Mouse (Mus musculus): ENCODE measurements around the gene Cst12.
A peak's percentile ranks its signal among the peaks of the same experiment; 100 is the strongest.
"Not testable (repeated sequence)": the region's sequence is repeated elsewhere in the genome, so short reads cannot be mapped to it uniquely, and the experiment has no call there.

Gene Cst12

DNA sequence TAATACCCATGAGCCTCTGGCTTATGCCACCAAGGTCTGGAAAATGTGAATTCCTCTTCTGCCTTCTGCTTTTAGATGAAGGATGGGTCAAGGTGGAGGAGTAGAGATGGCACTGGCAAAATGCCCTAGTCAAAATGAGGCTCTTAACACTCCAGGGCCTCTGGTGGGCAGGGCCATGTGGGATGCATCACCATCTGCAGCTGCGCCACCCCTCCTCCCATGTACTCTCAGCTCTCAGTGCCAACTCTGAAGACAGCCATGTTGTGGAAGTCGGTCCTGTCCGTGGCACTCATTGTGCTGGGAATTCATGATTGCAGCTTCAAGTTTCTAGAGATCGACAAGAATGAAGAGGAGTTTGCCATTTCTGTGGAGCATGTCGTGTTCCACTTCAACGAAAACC is at the start of gene Cst12:
Gene Cst12 (plus strand): TSS at position 220 of the 400 bp plus-strand sequence.
- no peak for ATAC-seq (ENCODE audit: insufficient number of reproducible peaks, low FRiP score, low TSS enrichment)

DNA sequence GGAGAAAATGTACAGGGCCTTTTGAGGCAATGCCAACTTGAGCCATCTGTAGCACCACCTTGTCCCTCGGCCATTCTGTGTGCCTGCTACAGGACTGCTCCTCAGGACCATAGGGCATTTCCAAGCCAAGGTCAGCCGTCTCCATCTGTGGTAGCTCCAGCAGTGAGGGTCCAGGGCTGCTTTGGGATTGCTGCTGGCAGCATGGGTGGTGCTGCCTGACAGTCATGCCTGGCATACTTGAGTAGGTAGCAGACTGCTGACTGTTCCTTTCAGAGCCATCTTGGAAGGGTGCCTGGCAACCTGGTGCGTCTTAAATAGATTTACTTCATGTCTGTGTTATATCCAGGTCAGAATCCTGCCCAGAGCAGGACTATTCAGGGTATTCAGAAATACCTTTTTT is 46.2 kb upstream of the Cst12 start:
- ATAC-seq (ENCODE audit: insufficient number of reproducible peaks, low FRiP score, low TSS enrichment) = peak; percentile 97

DNA sequence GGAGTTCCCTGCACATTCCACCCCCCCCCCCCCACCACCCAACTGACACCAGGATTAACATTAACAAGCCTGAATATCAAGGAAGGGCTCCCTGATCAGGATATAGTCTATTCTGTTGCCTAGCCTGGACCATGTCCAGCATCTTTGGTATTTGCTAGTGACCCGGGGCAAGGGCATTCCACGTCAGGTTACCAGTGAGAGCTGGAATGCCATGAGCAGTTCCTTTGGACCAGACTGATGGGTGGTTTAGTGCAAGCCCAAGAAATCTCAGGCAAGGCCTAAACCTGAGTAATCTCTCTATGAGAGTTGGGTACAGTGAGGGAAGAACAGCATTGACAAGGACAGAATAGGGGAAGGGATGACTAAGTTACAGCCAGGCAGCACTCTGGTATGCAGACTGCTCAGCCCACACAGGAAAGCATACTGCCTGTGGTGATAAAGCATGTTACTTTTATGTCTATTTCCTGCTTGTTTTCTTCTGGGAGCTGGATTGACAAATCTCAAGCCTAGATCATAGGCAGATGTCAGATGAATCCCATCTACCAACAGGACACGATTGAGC is 45.2 kb upstream of the Cst12 start:
- ATAC-seq (ENCODE audit: insufficient number of reproducible peaks, low FRiP score, low TSS enrichment) = no peak; the same call in 1 of the 2 replicates

DNA sequence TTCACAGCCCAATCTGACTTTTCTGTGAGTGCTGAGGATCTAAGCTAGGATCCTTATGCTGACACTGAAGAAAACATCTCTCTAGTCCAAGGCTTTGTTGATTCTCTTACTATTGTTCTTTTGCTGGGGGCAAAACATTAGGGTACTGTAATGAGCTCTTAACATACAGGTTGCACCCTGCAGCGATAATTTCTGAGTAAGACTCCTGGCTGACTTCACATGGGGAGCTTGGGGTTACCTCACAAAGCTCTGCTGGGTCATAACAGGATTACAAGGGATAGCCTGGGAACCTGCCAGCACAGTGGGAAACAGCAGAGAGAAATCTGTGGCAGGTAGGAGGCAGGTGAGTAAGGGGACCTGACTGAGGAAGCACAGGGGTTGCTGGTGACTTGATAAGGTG is 39.1 kb upstream of the Cst12 start, which contains the start of gene Cstl1:
Gene Cstl1 (plus strand): TSS at position 301 of the 400 bp plus-strand sequence.
- no peak for ATAC-seq (ENCODE audit: insufficient number of reproducible peaks, low FRiP score, low TSS enrichment)

DNA sequence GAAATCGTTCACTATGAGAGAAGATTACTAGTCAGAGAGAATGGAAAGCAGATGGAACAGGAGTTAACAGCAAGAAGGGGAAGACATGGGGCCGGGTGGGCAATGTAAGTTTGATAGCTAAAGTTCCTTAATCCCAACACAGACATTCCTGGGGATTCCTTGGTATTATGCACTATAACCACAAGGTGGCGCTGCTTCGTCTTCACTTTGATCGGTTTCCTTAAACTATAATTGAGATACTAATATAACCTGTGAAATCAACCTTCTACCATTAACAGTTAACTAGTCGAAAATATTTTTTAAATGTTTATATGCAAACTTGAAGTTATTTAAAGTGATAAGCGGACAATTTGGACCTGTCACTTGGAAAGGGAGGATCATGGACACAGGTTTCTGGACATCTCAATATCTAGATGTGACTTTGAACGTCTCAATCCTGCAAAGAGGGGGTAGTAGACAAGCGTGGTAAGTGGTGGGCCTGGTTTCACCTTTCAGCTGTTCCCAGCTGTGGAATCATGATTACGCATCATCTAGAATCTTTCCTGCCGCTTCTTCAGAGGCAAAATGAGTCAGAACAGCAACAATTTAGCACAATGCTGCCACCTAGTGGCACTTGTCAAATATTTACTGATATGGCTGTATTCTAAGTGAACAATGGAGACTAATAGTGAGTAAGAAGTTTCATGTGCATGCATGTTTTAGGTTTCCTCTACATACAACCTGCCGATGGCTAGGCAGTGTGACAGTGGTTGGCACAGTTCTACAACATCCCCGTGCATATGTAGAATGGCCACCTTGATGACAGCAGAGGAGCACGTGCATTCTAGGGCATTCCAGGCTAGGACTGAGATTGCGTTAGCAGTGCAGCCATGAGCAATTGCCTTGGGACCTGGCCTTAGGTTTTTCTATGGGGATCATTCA is 37.0 kb upstream of the Cst12 start:
- peak; percentile 80 for ATAC-seq (ENCODE audit: insufficient number of reproducible peaks, low FRiP score, low TSS enrichment)

DNA sequence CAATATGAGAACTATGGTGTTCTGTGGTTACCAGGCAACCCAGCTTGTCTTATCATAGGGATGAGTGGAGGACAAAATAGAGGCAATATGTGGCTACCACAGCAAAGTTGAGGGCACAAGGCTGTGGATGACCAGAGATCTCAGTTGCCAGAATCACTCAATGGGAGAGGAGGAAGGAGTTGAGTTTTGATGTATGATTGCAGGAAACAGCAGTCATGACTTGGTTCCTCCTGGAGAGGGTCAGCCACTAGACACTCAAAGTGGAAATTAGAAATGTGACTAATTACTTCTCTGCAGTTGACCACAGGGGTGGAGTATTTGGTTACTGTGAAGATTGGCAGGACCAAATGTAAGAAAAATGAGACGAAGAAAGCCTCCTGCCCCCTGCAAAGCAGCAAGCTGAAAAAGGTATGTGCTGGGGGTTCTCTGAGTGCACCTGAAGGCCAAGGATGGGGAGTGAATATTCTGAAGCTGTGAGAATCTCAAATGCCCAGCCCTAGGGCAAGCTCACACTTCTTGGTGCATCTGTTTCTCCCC is 34.8 kb upstream of the Cst12 start:
- no peak for ATAC-seq (ENCODE audit: insufficient number of reproducible peaks, low FRiP score, low TSS enrichment)

DNA sequence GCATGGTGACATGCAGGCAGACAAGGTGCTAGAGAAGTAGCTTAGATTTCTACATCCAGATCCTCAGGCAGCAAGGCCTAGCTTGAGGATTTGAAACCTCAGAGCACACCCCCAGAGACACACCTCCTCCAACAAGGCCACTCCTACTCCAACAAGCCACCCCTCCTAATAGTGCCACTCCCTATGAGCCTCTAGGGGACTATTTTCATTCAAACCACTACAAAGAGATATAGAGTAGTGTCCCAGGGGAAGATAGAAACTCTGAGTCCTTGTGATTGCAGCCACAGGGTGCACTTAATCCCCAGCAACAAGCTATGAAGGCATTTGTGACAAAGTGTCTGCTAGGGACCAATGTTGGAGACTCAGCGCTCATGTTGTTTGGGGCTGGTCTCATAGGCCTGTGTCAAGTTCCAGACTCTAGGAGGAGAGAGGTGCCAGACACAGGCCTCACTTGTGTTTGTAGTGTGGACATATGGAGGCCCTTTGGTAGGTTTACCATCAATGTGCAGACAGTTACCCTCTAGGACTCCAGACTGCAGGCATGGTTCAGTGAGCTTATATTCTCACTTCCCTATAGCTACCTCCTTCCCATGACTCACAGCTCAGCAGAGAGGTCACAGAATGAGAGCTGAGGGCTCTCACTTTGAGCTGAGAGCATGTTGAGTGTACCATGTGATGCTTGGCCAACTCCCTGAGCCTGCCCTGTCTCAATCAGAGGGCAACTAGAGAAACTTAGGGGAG is 25.3 kb upstream of the Cst12 start:
- ATAC-seq (ENCODE audit: insufficient number of reproducible peaks, low FRiP score, low TSS enrichment) = no peak

DNA sequence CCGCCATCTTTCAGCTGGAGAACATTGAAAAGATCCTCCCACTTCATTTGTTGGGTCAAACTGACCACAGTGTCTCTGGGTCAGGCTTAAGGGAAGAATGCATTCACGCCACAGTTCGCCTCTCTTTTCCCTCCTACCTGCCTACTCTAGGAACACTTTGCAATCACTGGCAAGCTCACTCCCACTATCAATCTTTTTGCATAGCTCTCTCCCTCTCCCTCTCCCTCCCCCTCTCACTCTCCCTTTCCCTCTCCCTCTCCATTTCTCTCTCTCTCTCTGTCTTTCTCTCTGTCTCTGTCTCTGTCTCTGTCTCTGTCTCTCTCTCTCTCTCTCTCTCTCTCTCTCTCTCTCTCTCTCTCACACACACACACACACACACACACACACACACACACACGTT is 17.8 kb upstream of the Cst12 start, which contains the start of gene Cst11:
Gene Cst11 (minus strand): TSS at position 101 of the 400 bp plus-strand sequence.
- not testable (repeated sequence) for ATAC-seq (ENCODE audit: insufficient number of reproducible peaks, low FRiP score, low TSS enrichment)

DNA sequence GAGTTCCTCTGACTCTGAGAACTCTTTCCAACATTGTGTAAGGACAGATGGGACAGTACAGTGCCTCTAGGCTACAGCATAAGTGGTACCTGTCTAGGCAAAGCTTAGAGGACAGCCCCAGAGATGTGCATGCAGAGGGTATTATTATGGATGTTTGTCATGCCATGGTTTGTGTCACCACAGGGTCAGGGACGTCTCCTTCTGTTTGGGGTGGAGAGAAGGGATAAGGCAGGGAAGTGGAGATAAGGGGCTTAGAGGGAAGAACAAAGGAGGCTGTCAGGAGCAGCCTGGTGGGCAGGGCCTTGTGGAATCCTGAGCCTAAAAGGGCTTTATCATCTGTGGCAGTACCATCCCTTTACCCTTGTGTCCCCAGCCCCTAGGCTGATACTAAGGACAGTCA is 7.5 kb upstream of the Cst12 start, which contains the start of gene 8030411F24Rik:
Gene 8030411F24Rik (plus strand): TSS at position 301 of the 400 bp plus-strand sequence.
- ATAC-seq (ENCODE audit: insufficient number of reproducible peaks, low FRiP score, low TSS enrichment) = no peak

DNA sequence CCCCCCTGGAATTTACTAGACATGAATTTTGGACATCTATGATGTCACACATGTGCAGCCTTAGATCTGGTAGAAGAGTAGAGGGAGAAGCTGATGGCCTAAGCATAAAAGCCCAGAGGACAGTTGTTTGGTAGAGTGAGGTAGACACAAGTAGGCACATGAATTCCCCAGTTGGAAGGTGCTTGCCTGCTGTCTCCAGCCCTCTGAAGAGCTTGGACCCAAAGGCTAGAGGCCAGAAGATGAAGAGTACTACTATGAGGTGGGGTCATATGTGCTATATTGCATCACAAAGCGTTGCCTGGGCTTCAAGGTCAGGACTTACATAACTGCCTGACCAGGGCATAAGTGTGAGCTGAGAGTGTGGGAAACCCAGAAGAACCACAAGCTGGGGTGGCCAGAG is 9.3 kb downstream of the Cst12 start, which contains the start of gene Cst8:
Gene Cst8 (plus strand): TSS at position 301 of the 400 bp plus-strand sequence.
- ATAC-seq (ENCODE audit: insufficient number of reproducible peaks, low FRiP score, low TSS enrichment) = no peak

DNA sequence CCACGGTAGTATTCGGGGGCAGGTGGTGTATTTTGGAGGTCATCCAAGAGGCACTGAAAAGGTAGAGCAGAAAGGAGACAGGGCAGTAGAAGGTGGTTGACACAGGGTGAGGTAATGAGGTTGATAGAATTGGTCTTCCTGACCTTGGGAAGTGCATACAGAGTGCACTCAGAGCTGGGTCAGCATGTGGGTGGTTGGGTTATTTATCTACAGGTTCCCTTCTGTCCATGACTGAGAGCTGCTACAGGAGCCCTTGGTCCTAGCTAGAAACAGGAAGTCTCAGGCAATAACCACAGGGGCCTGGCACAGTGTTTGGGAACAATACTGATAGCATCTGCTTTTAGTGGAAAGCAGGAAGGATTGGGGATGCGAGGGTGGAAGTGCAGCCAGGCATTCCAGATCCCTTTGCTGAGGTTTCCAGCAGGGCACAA is 12.3 kb downstream of the Cst12 start:
- peak; percentile 93 for ATAC-seq (ENCODE audit: insufficient number of reproducible peaks, low FRiP score, low TSS enrichment)

DNA sequence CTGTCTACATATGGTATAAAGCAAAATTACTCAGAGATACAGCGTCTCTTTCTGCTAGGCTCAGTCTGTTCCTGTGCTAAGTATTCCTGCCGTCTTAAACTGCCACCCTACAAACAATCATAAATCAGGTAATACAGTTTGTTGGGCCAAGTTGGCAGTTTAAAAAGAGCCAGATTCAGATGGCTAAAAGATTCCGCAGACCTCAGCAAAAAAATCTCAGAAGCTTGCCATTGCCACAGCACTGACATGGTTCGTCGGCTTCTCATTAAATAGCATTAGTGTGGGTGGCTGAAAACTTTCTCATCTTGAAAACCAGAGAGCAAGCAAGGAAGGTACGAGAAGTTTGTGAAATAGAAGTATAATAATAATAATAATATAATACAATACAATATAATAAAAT is 17.5 kb downstream of the Cst12 start:
- no peak for ATAC-seq (ENCODE audit: insufficient number of reproducible peaks, low FRiP score, low TSS enrichment)

DNA sequence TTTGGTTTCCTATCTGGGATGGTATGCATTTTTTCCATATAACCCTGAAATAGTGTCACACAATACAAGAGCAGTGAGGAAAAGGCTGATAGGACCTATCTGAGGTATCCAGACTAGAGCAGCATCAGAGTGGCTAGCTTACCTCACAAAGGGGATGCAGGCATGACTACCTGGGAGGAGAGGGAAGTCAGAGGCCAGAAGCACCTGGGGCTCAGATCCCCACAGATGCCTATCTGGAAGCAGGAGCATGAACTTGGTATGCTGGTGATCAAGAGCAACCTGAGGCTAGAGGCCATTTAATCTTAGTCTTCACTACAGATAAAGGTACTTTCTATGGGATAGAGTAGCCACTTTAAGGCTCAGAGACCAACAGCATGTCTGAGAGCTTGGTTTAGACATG is 30.7 kb downstream of the Cst12 start, which contains the start of gene Cst13:
Gene Cst13 (plus strand): TSS at position 173 of the 400 bp plus-strand sequence.
- ATAC-seq (ENCODE audit: insufficient number of reproducible peaks, low FRiP score, low TSS enrichment) = no peak

DNA sequence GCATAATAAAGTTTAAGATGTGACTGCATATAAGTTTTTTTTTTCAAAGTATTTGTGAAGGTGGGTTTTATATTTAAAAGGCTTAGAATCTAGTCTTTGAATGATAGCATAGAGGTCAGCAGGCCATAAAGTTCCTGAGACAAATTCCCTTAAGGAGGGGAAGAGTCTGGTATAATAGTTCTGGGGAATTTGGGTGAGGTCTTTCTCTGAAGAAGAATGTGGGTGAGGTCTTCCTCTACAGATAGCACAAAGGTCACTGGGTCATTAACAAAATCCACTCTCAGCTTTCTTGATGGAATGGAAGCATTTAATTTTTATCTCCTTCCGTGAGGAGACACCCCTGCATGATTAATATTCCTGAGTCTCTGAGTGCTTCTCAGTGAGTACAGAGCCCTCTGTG is 36.8 kb downstream of the Cst12 start:
- no peak for ATAC-seq (ENCODE audit: insufficient number of reproducible peaks, low FRiP score, low TSS enrichment)

DNA sequence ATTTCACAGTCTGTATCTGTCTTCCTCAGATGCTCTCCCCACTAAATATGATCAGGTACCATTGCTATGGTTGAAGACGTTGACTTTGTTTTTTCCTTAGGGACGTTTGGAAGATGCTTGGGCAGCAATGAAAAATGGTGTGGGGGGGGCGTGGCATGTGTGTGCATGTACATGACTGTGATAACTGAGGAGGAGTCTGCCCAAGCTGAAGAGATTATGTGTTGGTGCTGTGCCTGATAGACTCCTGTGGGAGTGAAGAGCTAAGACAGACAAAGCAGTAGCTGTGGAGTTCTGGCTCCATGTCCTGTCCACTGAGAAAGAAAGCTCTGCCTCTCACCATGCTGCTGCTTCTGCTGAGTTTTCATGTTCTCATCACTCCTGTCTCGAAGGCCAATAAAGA is 45.8 kb downstream of the Cst12 start, which contains the start of gene Cst9:
Gene Cst9 (plus strand): TSS at position 236 of the 400 bp plus-strand sequence.
- no peak for ATAC-seq (ENCODE audit: insufficient number of reproducible peaks, low FRiP score, low TSS enrichment)

DNA sequence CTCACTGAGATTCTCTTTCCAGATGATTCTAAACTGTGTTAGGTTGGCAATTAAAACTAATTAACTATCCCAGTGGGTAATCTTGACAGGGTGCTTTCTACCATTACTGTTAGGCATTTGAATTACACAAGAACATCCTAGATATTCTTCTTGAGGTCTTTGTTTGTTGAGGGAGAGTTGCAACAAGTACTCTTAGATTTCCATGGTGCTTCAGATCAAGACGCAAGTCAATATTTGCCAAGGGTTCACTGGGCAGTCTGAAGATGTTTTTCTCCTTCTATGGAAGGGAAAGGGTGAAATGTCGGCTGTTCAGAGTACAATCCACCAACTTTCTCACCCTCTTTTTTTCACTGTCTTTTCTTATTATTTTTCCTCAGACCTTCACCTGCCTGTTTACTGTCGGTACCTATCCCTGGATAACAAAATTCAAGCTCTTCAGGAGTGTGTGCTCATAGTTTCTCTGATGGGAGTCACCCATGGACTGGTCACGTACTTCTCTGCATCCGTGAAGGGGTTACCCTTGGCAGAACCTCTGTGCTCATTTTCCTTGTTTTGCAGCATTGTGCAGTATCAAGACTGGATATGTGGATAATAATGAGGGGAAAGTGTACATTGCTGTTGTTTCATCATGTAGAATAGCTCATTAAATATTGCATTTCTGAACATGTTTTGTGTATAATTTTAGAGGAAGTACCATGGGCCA is 49.1 kb downstream of the Cst12 start:
- ATAC-seq (ENCODE audit: insufficient number of reproducible peaks, low FRiP score, low TSS enrichment) = no peak

DNA sequence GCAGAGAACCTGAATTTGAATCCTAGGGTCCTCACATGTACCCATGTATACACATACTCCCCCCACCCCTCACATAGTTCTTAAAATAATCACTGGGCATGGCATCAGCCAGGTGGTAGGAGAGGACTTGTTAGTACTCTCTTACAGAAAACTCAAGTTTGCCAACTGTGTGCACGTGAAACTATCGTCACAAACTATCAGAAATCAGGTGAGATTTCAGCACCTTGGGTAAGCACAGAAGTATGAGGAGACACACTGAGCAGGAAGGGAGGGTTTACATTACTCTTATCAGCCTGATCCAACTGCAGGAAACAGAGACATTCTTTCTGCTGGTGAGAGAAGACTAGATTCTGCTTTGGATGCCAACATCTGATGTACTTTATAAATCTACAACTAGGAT is 50.1 kb downstream of the Cst12 start:
- no peak for ATAC-seq (ENCODE audit: insufficient number of reproducible peaks, low FRiP score, low TSS enrichment)

Data from cerebellum, adult (tissue).